Mouse (Mus musculus): ENCODE results near the gene Ston2. TPM values are rescaled to one million over a fixed set of nuclear protein-coding genes. Genes with fewer than 3 reads are reported as not detected.
"Not testable (repeated sequence)": the region's sequence is repeated elsewhere in the genome, so short reads cannot be mapped to it uniquely, and the experiment has no call there.

Ston2 gene
- total RNA-seq, 2 experiments from 2014 or later, result 33.4 to 34.7 TPM

- Histone ChIP-seq H3K27ac (no peak overlapping the region), H3K4me3 (no peak overlapping the region)
- DNase-seq (ENCODE audit: low spot score in 2 of 2), result peak; percentile 29 to 48
- TF ChIP-seq CTCF (conservative IDR thresholded peaks at IDR 0.05), result 0 out of 2 replicates have a peak, but pooled peaks have one; percentile 6
Measured at GRCm38 (mm10) chr12:91803207-91803932, 15.2 kb upstream of the Ston2 start.

GRCm38 (mm10) chr12:91802586-91803206 is 14.5 kb upstream of the Ston2 start:
- no peak overlapping the region for H3K4me3 ChIP-seq
- H3K27ac ChIP-seq, result no peak overlapping the region
- no peak for DNase-seq (ENCODE audit: low spot score in 2 of 2)
- TF ChIP-seq CTCF (conservative IDR thresholded peaks at IDR 0.05), result no peak

- DNase-seq (ENCODE audit: low spot score in 2 of 2), result no peak
- TF ChIP-seq CTCF (conservative IDR thresholded peaks at IDR 0.05), result no peak
- Histone ChIP-seq H3K4me3 (no peak overlapping the region), H3K27ac (no peak overlapping the region)
Measured at GRCm38 (mm10) chr12:91800861-91801385, 12.7 kb upstream of the Ston2 start.

- H3K27ac ChIP-seq, result no peak overlapping the region
- H3K4me3 ChIP-seq, result no peak overlapping the region
- no peak for TF ChIP-seq CTCF (conservative IDR thresholded peaks at IDR 0.05)
- no peak for DNase-seq (ENCODE audit: low spot score in 2 of 2)
Measured at GRCm38 (mm10) chr12:91799821-91800335, 11.7 kb upstream of the Ston2 start.

GRCm38 (mm10) chr12:91799379-91799773 is 11.2 kb upstream of the Ston2 start:
- DNase-seq (ENCODE audit: low spot score in 2 of 2), result peak in 1 of 2 experiments; percentile 68
- Histone ChIP-seq H3K27ac (no peak overlapping the region), H3K4me3 (no peak overlapping the region)
- TF ChIP-seq CTCF (conservative IDR thresholded peaks at IDR 0.05), result peak; percentile 91

GRCm38 (mm10) chr12:91798720-91799378 is 10.7 kb upstream of the Ston2 start:
- TF ChIP-seq CTCF (conservative IDR thresholded peaks at IDR 0.05), result no peak
- no peak overlapping the region for H3K4me3 ChIP-seq
- no peak overlapping the region for H3K27ac ChIP-seq
- no peak for DNase-seq (ENCODE audit: low spot score in 2 of 2)

- DNase-seq (ENCODE audit: low spot score in 2 of 2), result no peak
- TF ChIP-seq CTCF (conservative IDR thresholded peaks at IDR 0.05), result no peak
- no peak overlapping the region for H3K4me3 ChIP-seq
- H3K27ac ChIP-seq, result no peak overlapping the region
Measured at GRCm38 (mm10) chr12:91796774-91797173, 8.6 kb upstream of the Ston2 start.

GRCm38 (mm10) chr12:91793266-91793665 is 5.1 kb upstream of the Ston2 start:
- no peak overlapping the region for H3K4me3 ChIP-seq
- TF ChIP-seq CTCF (conservative IDR thresholded peaks at IDR 0.05), result no peak
- no peak overlapping the region for H3K27ac ChIP-seq
- DNase-seq (ENCODE audit: low spot score in 2 of 2), result no peak

- no peak for TF ChIP-seq CTCF (conservative IDR thresholded peaks at IDR 0.05)
- no peak for DNase-seq (ENCODE audit: low spot score in 2 of 2)
- H3K27ac ChIP-seq, result no peak overlapping the region
- H3K4me3 ChIP-seq, result no peak overlapping the region
Measured at GRCm38 (mm10) chr12:91791822-91792221, 3.6 kb upstream of the Ston2 start.

- DNase-seq (ENCODE audit: low spot score in 2 of 2), result peak; percentile 66 to 85
- TF ChIP-seq CTCF (conservative IDR thresholded peaks at IDR 0.05), result peak; percentile 77
- Histone ChIP-seq H3K4me3 (no peak overlapping the region), H3K27ac (no peak overlapping the region)
Measured at GRCm38 (mm10) chr12:91789801-91790200, 1.6 kb upstream of the Ston2 start.

GRCm38 (mm10) chr12:91788446-91788845 is 259 bp upstream of the Ston2 start:
- H3K4me3 ChIP-seq; H3K27ac ChIP-seq; DNase-seq (ENCODE audit: low spot score in 2 of 2): not testable (repeated sequence)
- peak; percentile 35 for TF ChIP-seq CTCF (conservative IDR thresholded peaks at IDR 0.05)

- Histone ChIP-seq H3K4me3 (no peak overlapping the region), H3K27ac (no peak overlapping the region)
- TF ChIP-seq CTCF (conservative IDR thresholded peaks at IDR 0.05), result no peak
- no peak for DNase-seq (ENCODE audit: low spot score in 2 of 2)
Measured at GRCm38 (mm10) chr12:91786355-91786754, 1.8 kb downstream of the Ston2 start.

- DNase-seq (ENCODE audit: low spot score in 2 of 2), result no peak
- no peak for TF ChIP-seq CTCF (conservative IDR thresholded peaks at IDR 0.05)
- Histone ChIP-seq H3K27ac (no peak overlapping the region), H3K4me3 (no peak overlapping the region)
Measured at GRCm38 (mm10) chr12:91781432-91781831, 6.8 kb downstream of the Ston2 start.
